Mouse (Mus musculus): Measurements from ENCODE around the gene Chpf2.
"Not testable (repeated sequence)": the region's sequence is repeated elsewhere in the genome, so short reads cannot be mapped to it uniquely, and the experiment has no call there.

Gene Chpf2

GRCm38 (mm10) chr5:24586547-24587199 is at the start of gene Chpf2:
Gene Chpf2, plus strand, starts transcription at chr5:24586741.
- DNase-seq (ENCODE audit: low spot score): peak; percentile 86

GRCm38 (mm10) chr5:24537618-24538017 is 48.9 kb upstream of the Chpf2 start:
- no peak for DNase-seq (ENCODE audit: low spot score)

- DNase-seq (ENCODE audit: low spot score): no peak
Measured at GRCm38 (mm10) chr5:24539571-24540296, 46.8 kb upstream of the Chpf2 start.

- no peak for DNase-seq (ENCODE audit: low spot score)
Measured at GRCm38 (mm10) chr5:24540387-24541143, 46.0 kb upstream of the Chpf2 start, which contains the start of gene Asb10. Gene Asb10, minus strand, starts transcription at chr5:24540978.

GRCm38 (mm10) chr5:24541144-24541569 is 45.4 kb upstream of the Chpf2 start:
- no peak for DNase-seq (ENCODE audit: low spot score)

GRCm38 (mm10) chr5:24542643-24543042 is 43.9 kb upstream of the Chpf2 start:
- no peak for DNase-seq (ENCODE audit: low spot score)

- no peak for DNase-seq (ENCODE audit: low spot score)
Measured at GRCm38 (mm10) chr5:24550598-24551316, 35.8 kb upstream of the Chpf2 start.

- no peak for DNase-seq (ENCODE audit: low spot score)
Measured at GRCm38 (mm10) chr5:24551317-24551688, 35.2 kb upstream of the Chpf2 start.

- no peak for DNase-seq (ENCODE audit: low spot score)
Measured at GRCm38 (mm10) chr5:24553621-24554244, 32.8 kb upstream of the Chpf2 start.

GRCm38 (mm10) chr5:24555335-24555734 is 31.2 kb upstream of the Chpf2 start:
- DNase-seq (ENCODE audit: low spot score): not testable (repeated sequence)

GRCm38 (mm10) chr5:24556709-24557108 is 29.8 kb upstream of the Chpf2 start, which contains the start of gene 4931409K22Rik:
Gene 4931409K22Rik, minus strand, starts transcription at chr5:24556809.
- no peak for DNase-seq (ENCODE audit: low spot score)

- no peak for DNase-seq (ENCODE audit: low spot score)
Measured at GRCm38 (mm10) chr5:24575948-24576347, 10.6 kb upstream of the Chpf2 start.

- DNase-seq (ENCODE audit: low spot score): no peak
Measured at GRCm38 (mm10) chr5:24576801-24577182, 9.7 kb upstream of the Chpf2 start.

- peak; percentile 100 for DNase-seq (ENCODE audit: low spot score)
Measured at GRCm38 (mm10) chr5:24577183-24577929, 9.2 kb upstream of the Chpf2 start, which contains the start of gene Abcf2. Gene Abcf2, minus strand, starts transcription at chr5:24577467.

GRCm38 (mm10) chr5:24578109-24578963 is 8.2 kb upstream of the Chpf2 start:
- DNase-seq (ENCODE audit: low spot score): no peak

- DNase-seq (ENCODE audit: low spot score): no peak
Measured at GRCm38 (mm10) chr5:24586106-24586505, 435 bp upstream of the Chpf2 start.

- DNase-seq (ENCODE audit: low spot score): no peak
Measured at GRCm38 (mm10) chr5:24587200-24587577, 648 bp downstream of the Chpf2 start.

GRCm38 (mm10) chr5:24589511-24590500 is 3.3 kb downstream of the Chpf2 start:
- DNase-seq (ENCODE audit: low spot score): no peak

Data from testis, postnatal 14 days (tissue).